ENCODE assay signal across 8 mouse cellular contexts in the genomic region with DNA sequence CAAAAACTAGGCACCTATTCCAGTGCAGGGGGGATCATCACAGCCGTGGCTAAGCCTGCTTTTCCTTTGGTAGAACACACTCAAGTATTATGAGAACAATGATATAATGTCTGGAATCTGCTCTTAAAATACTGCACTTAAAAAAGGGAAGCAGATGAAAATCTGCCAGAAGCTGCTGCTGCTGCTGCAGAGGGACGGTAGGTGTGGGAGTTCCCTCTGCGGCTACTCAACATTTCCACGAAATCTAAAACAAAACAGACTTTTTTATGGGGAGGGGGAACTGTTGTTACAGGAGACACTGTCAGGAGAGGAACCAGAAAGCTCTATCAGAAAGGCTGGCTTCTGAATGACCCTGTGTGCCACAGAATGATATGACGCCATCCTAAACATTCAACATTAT.
DNase-seq lines count a peak whose midpoint lies in the region; ATAC-seq and TF ChIP-seq lines count a peak whose summit lies in the region.

No protein-coding gene starts in this region.

- no peak overlapping the region for H3K4me2 ChIP-seq in hindbrain, embryonic 13.5 days
- H3K4me2 ChIP-seq in heart, embryonic 16.5 days (ENCODE audit: low read depth, low read length) = peak overlapping the region; percentile 41
- H3K4me2 ChIP-seq in midbrain, embryonic 14.5 days (ENCODE audit: low read length) = no peak overlapping the region

- H3K36me3 ChIP-seq in hindbrain, embryonic 13.5 days = no peaks in the 10 kb centered on the region
- H3K36me3 ChIP-seq in hindbrain, embryonic 10.5 days = no peaks in the 10 kb centered on the region
- no peaks in the 10 kb centered on the region for H3K36me3 ChIP-seq in heart, embryonic 16.5 days (ENCODE audit: control insufficient read depth, insufficient read depth)
- no peaks in the 10 kb centered on the region for H3K36me3 ChIP-seq in midbrain, embryonic 14.5 days (ENCODE audit: control insufficient read depth, insufficient read depth, low read length)

- no peak for DNase-seq in hindbrain, embryonic 10.5 days (ENCODE audit: low spot score)
- DNase-seq in MN1 (ENCODE audit: low spot score) = peak; percentile 24
- DNase-seq in midbrain, embryonic 14.5 days = peak; percentile 5
- no peak for DNase-seq in cerebellum, adult 2 months
- no peak for DNase-seq in kidney, adult 18-20 months
- no peak for DNase-seq in urinary bladder, adult 2 months (ENCODE audit: low spot score)

- no peak for TF ChIP-seq CTCF in cerebellum, adult 2 months (IDR thresholded peaks at IDR 0.05; ENCODE audit: borderline replicate concordance, insufficient read depth, low read depth, low read length)

- TF ChIP-seq POLR2A in cerebellum, adult 2 months (IDR thresholded peaks at IDR 0.05; ENCODE audit: borderline replicate concordance, insufficient read depth, low read length) = no peak

- no peaks in the 10 kb centered on the region for H3K27me3 ChIP-seq in hindbrain, embryonic 13.5 days
- no peaks in the 10 kb centered on the region for H3K27me3 ChIP-seq in hindbrain, embryonic 10.5 days (ENCODE audit: insufficient read depth, poor library complexity, severe bottlenecking)
- H3K27me3 ChIP-seq in heart, embryonic 16.5 days (ENCODE audit: control insufficient read depth, insufficient read depth, low read length) = no peaks in the 10 kb centered on the region
- no peaks in the 10 kb centered on the region for H3K27me3 ChIP-seq in midbrain, embryonic 14.5 days (ENCODE audit: control insufficient read depth, insufficient read depth, low read length)
- no peaks in the 10 kb centered on the region for H3K27me3 ChIP-seq in cerebellum, adult 2 months (ENCODE audit: control insufficient read depth, insufficient read depth, low read length)

- H3K9me3 ChIP-seq in hindbrain, embryonic 13.5 days = no peaks in the 10 kb centered on the region
- no peaks in the 10 kb centered on the region for H3K9me3 ChIP-seq in hindbrain, embryonic 10.5 days
- no peaks in the 10 kb centered on the region for H3K9me3 ChIP-seq in heart, embryonic 16.5 days (replicated peaks; ENCODE audit: control insufficient read depth, low read length)
- H3K9me3 ChIP-seq in midbrain, embryonic 14.5 days (ENCODE audit: control insufficient read depth, low read length) = no peaks in the 10 kb centered on the region

- peaks cover 43% of the 10 kb centered on the region for H3K4me1 ChIP-seq in hindbrain, embryonic 13.5 days (replicated peaks)
- H3K4me1 ChIP-seq in hindbrain, embryonic 10.5 days (replicated peaks) = peaks cover 30% of the 10 kb centered on the region
- peaks cover 61% of the 10 kb centered on the region for H3K4me1 ChIP-seq in heart, embryonic 16.5 days (ENCODE audit: control insufficient read depth, insufficient read depth, low read length)
- H3K4me1 ChIP-seq in midbrain, embryonic 14.5 days (ENCODE audit: control insufficient read depth, insufficient read depth, low read length) = peaks cover 23% of the 10 kb centered on the region
- H3K4me1 ChIP-seq in cerebellum, adult 2 months (ENCODE audit: control insufficient read depth, insufficient read depth, low read length) = peaks cover 12% of the 10 kb centered on the region

- ATAC-seq in hindbrain, embryonic 13.5 days (ENCODE audit: low FRiP score) = no peak
- ATAC-seq in heart, embryonic 16.5 days (replicated peaks; ENCODE audit: extremely low read depth, insufficient read depth, low FRiP score) = no peak
- ATAC-seq in midbrain, embryonic 14.5 days (ENCODE audit: low FRiP score, low TSS enrichment) = no peak

- no peak overlapping the region for H3K9ac ChIP-seq in hindbrain, embryonic 13.5 days
- H3K9ac ChIP-seq in heart, embryonic 16.5 days (ENCODE audit: low read length) = peak overlapping the region; percentile 64
- no peak overlapping the region for H3K9ac ChIP-seq in midbrain, embryonic 14.5 days (replicated peaks; ENCODE audit: low read length)

- WGBS in hindbrain, embryonic 13.5 days = 68% methylated on average over 5 of the region's 5 CpGs
- WGBS in hindbrain, embryonic 10.5 days = 74% methylated on average over 5 of the region's 5 CpGs
- 20% methylated on average over 5 of the region's 5 CpGs for WGBS in heart, embryonic 16.5 days
- 66% methylated on average over 5 of the region's 5 CpGs for WGBS in midbrain, embryonic 14.5 days
- 79% methylated on average over 5 of the region's 5 CpGs for WGBS in cerebellum, adult 2 months

- peak overlapping the region; percentile 83; the same call in 1 of the 2 replicates for H3K27ac ChIP-seq in hindbrain, embryonic 13.5 days
- no peak overlapping the region for H3K27ac ChIP-seq in hindbrain, embryonic 10.5 days
- peak overlapping the region; percentile 98 for H3K27ac ChIP-seq in heart, embryonic 16.5 days (ENCODE audit: low read length)
- peak overlapping the region; percentile 77; the same call in 1 of the 2 replicates for H3K27ac ChIP-seq in midbrain, embryonic 14.5 days (replicated peaks; ENCODE audit: low read depth, low read length)
- no peak overlapping the region for H3K27ac ChIP-seq in cerebellum, adult 2 months (ENCODE audit: insufficient read depth, low read length)

- H3K4me3 ChIP-seq in hindbrain, embryonic 13.5 days = no peak overlapping the region
- no peak overlapping the region for H3K4me3 ChIP-seq in hindbrain, embryonic 10.5 days
- H3K4me3 ChIP-seq in heart, embryonic 16.5 days (ENCODE audit: low read length) = peak overlapping the region; percentile 2; the same call in 1 of the 2 replicates
- no peak overlapping the region for H3K4me3 ChIP-seq in midbrain, embryonic 14.5 days (replicated peaks; ENCODE audit: low read depth, low read length)
- H3K4me3 ChIP-seq in cerebellum, adult 2 months (replicated peaks; ENCODE audit: insufficient read depth, low read depth, low read length) = no peak overlapping the region

Comparison
In these comparisons a context has a peak if more than half of its experiments do, and no peak if none do; other contexts are left out.
1. H3K27ac ChIP-seq: peak in hindbrain, embryonic 13.5 days (single experiment), heart, embryonic 16.5 days (single experiment) and midbrain, embryonic 14.5 days (single experiment); none in hindbrain, embryonic 10.5 days (single experiment) and cerebellum, adult 2 months (single experiment).
2. DNase-seq: peak in MN1 (single experiment) and midbrain, embryonic 14.5 days (single experiment); none in hindbrain, embryonic 10.5 days (single experiment), cerebellum, adult 2 months (0 of 2), kidney, adult 18-20 months (single experiment) and urinary bladder, adult 2 months (single experiment).